Mouse (Mus musculus) heart, embryonic 13.5 days (tissue): ENCODE results near the gene Btaf1. TPM values are rescaled to one million over a fixed set of nuclear protein-coding genes. Genes with fewer than 3 reads are reported as not detected.
"Not testable (repeated sequence)": the region's sequence is repeated elsewhere in the genome, so short reads cannot be mapped to it uniquely, and the experiment has no call there.

Experiments used
- ATAC-seq: fragments of 200-750 bp; cut with Nextera tagmentation; 2 replicates; pipeline ENCODE4 v1.8.0; 2017; ENCODE audit warnings: moderate TSS enrichment; ENCODE audit not compliant: insufficient number of reproducible peaks, low FRiP score, low TSS enrichment; ENCODE audit errors: extremely low read depth
- H3K27ac ChIP-seq: fragments of 300-500 bp; sonication (generic); replicated peaks from 2 replicates; pipeline ENCODE4 v1.5.1; 2015; ENCODE audit warnings: moderate library complexity, mild to moderate bottlenecking, inconsistent platforms
- H3K27me3 ChIP-seq: fragments of 300-500 bp; sonication (generic); replicated peaks from 2 replicates; pipeline ENCODE4 v1.6.1; 2015; ENCODE audit warnings: mild to moderate bottlenecking, inconsistent platforms
- H3K36me3 ChIP-seq: fragments of 300-500 bp; sonication (generic); 2 replicates; pipeline ENCODE4 v1.6.1; 2015; ENCODE audit warnings: mild to moderate bottlenecking, inconsistent platforms
- H3K4me1 ChIP-seq: fragments of 300-500 bp; sonication (generic); 2 replicates; pipeline ENCODE4 v1.6.1; 2015; ENCODE audit warnings: inconsistent platforms
- H3K4me2 ChIP-seq: fragments of 300-500 bp; sonication (generic); 2 replicates; pipeline ENCODE4 v1.6.1; 2015; ENCODE audit warnings: inconsistent platforms, mild to moderate bottlenecking, moderate library complexity
- H3K4me3 ChIP-seq: fragments of 300-500 bp; sonication (generic); 2 replicates; pipeline ENCODE4 v1.5.1; 2015; ENCODE audit warnings: moderate library complexity, mild to moderate bottlenecking, inconsistent platforms
- H3K9ac ChIP-seq: fragments of 300-500 bp; sonication (generic); 2 replicates; pipeline ENCODE4 v1.6.1; 2015; ENCODE audit warnings: inconsistent platforms, mild to moderate bottlenecking, moderate library complexity
- H3K9me3 ChIP-seq: fragments of 300-500 bp; sonication (generic); 2 replicates; pipeline ENCODE4 v1.6.1; 2016; ENCODE audit warnings: inconsistent platforms
- WGBS: fragments of 180-500 bp; shearing (Covaris S2); methylation state at CpG from one replicate; pipeline ENCODE4 v1.1.7; 2015; ENCODE audit warnings: mixed read lengths; 5-methylcytosine and 5-hydroxymethylcytosine counted together
- polyA plus RNA-seq: library from polyadenylated mRNA; unstranded; fragments of >200 nt; fragmentation: Nextera tagmentation; extraction: Ambion mirVana; gene quantifications from 2 replicates; pipeline ENCODE4 v1.2.1, GENCODE M21; 2015

The Btaf1 gene
- polyA plus RNA-seq, 1 experiment from 2014 or later: 6.5 TPM

DNA sequence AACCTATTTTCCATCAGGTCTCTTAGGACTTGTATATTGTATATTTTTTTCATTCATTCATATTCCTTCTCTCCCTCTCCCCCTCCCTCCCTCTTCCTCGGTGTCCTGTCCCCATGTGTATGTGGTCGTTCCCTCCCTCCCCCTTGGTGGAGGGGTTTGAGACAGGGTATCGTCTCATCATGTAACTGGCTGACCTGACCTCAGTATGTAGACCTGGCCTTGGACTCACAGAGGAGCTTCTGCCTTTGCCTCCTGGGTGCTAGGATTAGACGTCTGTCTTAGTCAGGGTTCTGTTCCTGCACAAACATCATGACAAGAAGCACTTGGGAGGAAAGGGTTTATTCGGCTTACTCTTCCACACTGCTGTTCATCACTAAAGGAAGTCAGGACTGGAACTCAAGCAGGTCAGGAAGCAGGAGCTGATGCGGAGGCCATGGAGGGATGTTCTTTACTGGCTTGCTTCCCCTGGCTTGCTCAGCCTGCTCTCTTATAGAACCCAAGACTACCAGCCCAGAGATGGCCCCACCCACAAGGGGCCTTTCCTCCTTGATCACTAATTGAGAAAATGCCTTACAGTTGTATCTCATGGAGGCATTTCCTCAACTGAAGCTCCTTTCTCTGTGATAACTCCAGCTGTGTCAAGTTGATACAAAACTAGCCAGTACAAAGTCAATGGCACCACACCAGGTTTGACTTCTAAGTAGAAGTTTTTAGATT, 36.8 kb downstream of the Btaf1 start:
- peaks cover 76% of the 10 kb centered on the region for H3K36me3 ChIP-seq
- H3K27me3 ChIP-seq, H3K4me3 ChIP-seq, H3K4me2 ChIP-seq, H3K9me3 ChIP-seq, H3K9ac ChIP-seq, ATAC-seq, H3K4me1 ChIP-seq, H3K27ac ChIP-seq: not testable (repeated sequence)
- 89% methylated on average over 6 of the region's 6 CpGs for WGBS

DNA sequence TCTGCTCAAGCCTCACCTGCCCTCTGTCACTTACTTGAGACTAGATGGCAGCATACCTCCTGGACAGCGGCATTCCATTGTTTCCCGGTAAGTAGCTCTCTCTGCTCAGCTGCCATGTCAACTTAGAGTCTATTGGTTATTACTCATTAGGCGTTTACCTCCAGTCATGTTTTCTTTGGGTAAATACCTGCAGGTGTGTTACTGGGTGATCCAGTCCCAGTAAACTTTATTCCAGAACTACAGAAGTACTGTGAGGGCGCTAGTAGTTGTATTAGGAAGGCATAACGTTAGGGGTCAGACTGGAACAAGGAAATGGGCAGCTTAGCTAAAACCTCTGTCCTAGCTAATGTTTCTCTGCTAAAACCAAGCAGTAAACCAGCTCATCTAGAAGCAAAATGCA, 78.7 kb downstream of the Btaf1 start:
- Histone ChIP-seq H3K27ac (no peak overlapping the region), H3K9ac (no peak overlapping the region), H3K27me3 (no peaks in the 10 kb centered on the region), H3K9me3 (no peaks in the 10 kb centered on the region), H3K4me2 (no peak overlapping the region), H3K4me1 (no peaks in the 10 kb centered on the region), H3K36me3 (peaks cover 92% of the 10 kb centered on the region), H3K4me3 (no peak overlapping the region)
- no peak for ATAC-seq
- 90% methylated on average over 5 of the region's 5 CpGs for WGBS

DNA sequence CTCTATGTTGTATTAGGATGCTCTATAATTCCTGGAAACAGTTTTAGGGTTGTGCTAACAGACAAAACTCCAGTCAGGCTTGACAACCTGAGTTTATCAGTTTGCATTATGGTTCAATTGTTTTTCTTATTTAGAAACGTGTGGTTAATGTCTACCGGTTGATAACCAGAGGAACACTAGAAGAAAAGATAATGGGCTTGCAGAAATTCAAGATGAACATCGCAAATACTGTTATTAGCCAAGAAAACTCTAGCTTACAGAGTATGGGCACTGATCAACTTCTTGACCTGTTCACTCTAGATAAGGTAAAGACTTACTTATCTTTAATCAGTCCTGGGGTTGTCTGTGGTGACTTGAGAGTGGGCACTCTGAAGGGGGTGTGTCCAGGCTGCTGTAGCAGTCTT, 84.0 kb downstream of the Btaf1 start:
- no peak overlapping the region for H3K27ac ChIP-seq
- no peak for ATAC-seq
- H3K27me3 ChIP-seq: no peaks in the 10 kb centered on the region
- H3K4me2 ChIP-seq: no peak overlapping the region
- H3K9ac ChIP-seq: no peak overlapping the region
- no peaks in the 10 kb centered on the region for H3K9me3 ChIP-seq
- WGBS: 68% methylated on average over 3 of the region's 3 CpGs
- no peak overlapping the region for H3K4me3 ChIP-seq
- peaks cover 96% of the 10 kb centered on the region for H3K36me3 ChIP-seq
- no peaks in the 10 kb centered on the region for H3K4me1 ChIP-seq

DNA sequence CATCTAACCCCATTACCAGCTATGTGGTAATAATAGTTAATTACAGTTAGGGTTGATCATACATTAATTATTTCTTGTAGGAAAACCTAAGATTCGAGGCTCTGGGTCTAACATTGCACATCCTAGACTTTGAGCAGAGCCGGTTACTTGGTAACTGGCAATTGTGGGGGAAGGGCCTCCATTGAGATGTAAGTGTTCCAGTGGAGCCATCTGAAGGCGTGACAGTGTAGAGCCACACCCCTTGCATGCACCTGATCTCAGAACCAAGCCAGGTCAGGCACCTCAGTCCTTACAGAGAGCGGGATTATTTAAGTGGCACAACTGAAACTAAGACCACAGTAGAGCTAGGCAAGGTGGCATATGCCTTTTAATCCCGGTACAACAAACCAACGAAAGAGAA, 87.6 kb downstream of the Btaf1 start:
- Histone ChIP-seq H3K4me2 (no peak overlapping the region), H3K27me3 (no peaks in the 10 kb centered on the region), H3K4me1 (peaks cover 8% of the 10 kb centered on the region), H3K27ac (no peak overlapping the region), H3K4me3 (no peak overlapping the region), H3K36me3 (peaks cover 71% of the 10 kb centered on the region), H3K9me3 (0 out of 2 replicates have a peak, but pooled peaks cover 13% of the 10 kb centered on the region), H3K9ac (no peak overlapping the region)
- 94% methylated on average over 6 of the region's 6 CpGs for WGBS
- ATAC-seq: no peak

GRCm38 (mm10) chr19:37014173-37014939, 88.5 kb downstream of the Btaf1 start:
- WGBS: 90% methylated on average over 8 of the region's 8 CpGs
- H3K9ac ChIP-seq: no peak overlapping the region
- no peak for ATAC-seq
- H3K4me1 ChIP-seq: peaks cover 15% of the 10 kb centered on the region
- no peak overlapping the region for H3K4me3 ChIP-seq
- no peak overlapping the region for H3K4me2 ChIP-seq
- no peak overlapping the region for H3K27ac ChIP-seq
- peaks cover 62% of the 10 kb centered on the region for H3K36me3 ChIP-seq
- H3K27me3 ChIP-seq: no peaks in the 10 kb centered on the region
- 0 out of 2 replicates have a peak, but pooled peaks cover 13% of the 10 kb centered on the region for H3K9me3 ChIP-seq

DNA sequence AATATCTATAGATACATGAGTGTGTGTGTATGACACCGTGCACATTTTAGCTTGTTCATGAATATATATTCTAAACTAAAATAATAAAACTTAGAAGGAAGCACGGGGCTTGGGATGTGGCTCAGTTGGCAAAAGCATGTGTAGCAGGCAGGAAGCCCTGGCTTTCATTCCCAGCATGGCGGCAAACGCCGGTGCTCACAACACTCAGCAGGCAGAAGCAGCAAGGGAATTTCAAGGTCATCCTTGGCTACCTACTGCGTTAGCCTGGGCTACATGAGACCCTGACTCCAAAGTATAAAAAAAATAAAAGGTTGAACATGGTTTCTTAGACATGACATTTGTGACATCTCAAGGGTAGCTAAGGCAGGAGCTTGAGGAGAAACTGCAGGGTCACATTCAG, 91.0 kb downstream of the Btaf1 start:
- ATAC-seq: no peak
- Histone ChIP-seq H3K4me1 (peaks cover 25% of the 10 kb centered on the region), H3K36me3 (peaks cover 38% of the 10 kb centered on the region), H3K27ac (no peak overlapping the region), H3K9ac (no peak overlapping the region), H3K9me3 (0 out of 2 replicates have a peak, but pooled peaks cover 13% of the 10 kb centered on the region), H3K27me3 (no peaks in the 10 kb centered on the region), H3K4me3 (no peak overlapping the region), H3K4me2 (no peak overlapping the region)
- WGBS: 91% methylated on average over 6 of the region's 6 CpGs

GRCm38 (mm10) chr19:37018411-37018810, 92.5 kb downstream of the Btaf1 start:
- H3K9me3 ChIP-seq: 0 out of 2 replicates have a peak, but pooled peaks cover 13% of the 10 kb centered on the region
- peak overlapping the region; percentile 75 for H3K4me2 ChIP-seq
- peak; percentile 89 for ATAC-seq
- H3K36me3 ChIP-seq: peaks cover 25% of the 10 kb centered on the region
- peak overlapping the region; percentile 75 for H3K9ac ChIP-seq
- no peak overlapping the region for H3K27ac ChIP-seq
- peak overlapping the region; percentile 56 for H3K4me3 ChIP-seq
- WGBS: 2% methylated on average over 26 of the region's 26 CpGs
- no peaks in the 10 kb centered on the region for H3K27me3 ChIP-seq
- H3K4me1 ChIP-seq: peaks cover 25% of the 10 kb centered on the region

GRCm38 (mm10) chr19:37018931-37019330, 93.1 kb downstream of the Btaf1 start:
- Histone ChIP-seq H3K4me1 (peaks cover 25% of the 10 kb centered on the region), H3K27me3 (no peaks in the 10 kb centered on the region), H3K27ac (no peak overlapping the region), H3K4me3 (peak overlapping the region; percentile 56), H3K9me3 (0 out of 2 replicates have a peak, but pooled peaks cover 13% of the 10 kb centered on the region), H3K9ac (peak overlapping the region; percentile 75), H3K4me2 (peak overlapping the region; percentile 75), H3K36me3 (peaks cover 25% of the 10 kb centered on the region)
- no peak for ATAC-seq
- WGBS: 55% methylated on average over 5 of the region's 5 CpGs

- 50% methylated on average over 5 of the region's 5 CpGs for WGBS
- ATAC-seq: no peak
- H3K4me2 ChIP-seq: no peak overlapping the region
Measured at GRCm38 (mm10) chr19:37020531-37020930, 94.7 kb downstream of the Btaf1 start.

DNA sequence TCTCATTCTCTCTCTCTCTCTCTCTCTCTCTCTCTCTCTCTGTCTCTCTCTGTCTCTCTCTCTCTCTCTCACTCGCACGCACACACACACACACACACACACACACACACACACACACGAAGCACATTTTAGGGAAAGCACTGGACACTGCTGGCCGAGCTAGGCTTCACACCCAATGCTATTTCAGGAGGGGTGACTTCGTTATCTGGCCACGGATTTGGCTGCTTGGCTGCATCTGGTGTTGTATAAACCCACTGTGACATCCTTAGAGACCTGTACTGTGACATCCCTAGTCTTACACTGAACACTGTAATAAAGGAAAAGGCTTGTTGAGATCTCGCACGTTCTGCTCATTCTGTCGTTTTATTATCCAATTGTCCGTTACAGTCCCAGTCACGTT, 95.1 kb downstream of the Btaf1 start:
- ATAC-seq: no peak
- 61% methylated on average over 11 of the region's 11 CpGs for WGBS
- Histone ChIP-seq H3K4me3 (no peak overlapping the region), H3K27me3 (no peaks in the 10 kb centered on the region), H3K4me2 (no peak overlapping the region), H3K9ac (no peak overlapping the region), H3K4me1 (peaks cover 34% of the 10 kb centered on the region), H3K36me3 (peaks cover 18% of the 10 kb centered on the region), H3K9me3 (0 out of 2 replicates have a peak, but pooled peaks cover 12% of the 10 kb centered on the region), H3K27ac (peak overlapping the region; percentile 62; the same call in 1 of the 2 replicates)

More at GRCm38 (mm10) chr19:37020531-37020930, 94.7 kb downstream of the Btaf1 start:
- H3K9ac ChIP-seq: no peak overlapping the region
- H3K4me3 ChIP-seq: no peak overlapping the region
- 0 out of 2 replicates have a peak, but pooled peaks cover 13% of the 10 kb centered on the region for H3K9me3 ChIP-seq
- peak overlapping the region; percentile 62; the same call in 1 of the 2 replicates for H3K27ac ChIP-seq
- no peaks in the 10 kb centered on the region for H3K27me3 ChIP-seq
- peaks cover 30% of the 10 kb centered on the region for H3K4me1 ChIP-seq
- H3K36me3 ChIP-seq: peaks cover 18% of the 10 kb centered on the region

GRCm38 (mm10) chr19:37022146-37022545, 96.3 kb downstream of the Btaf1 start:
- H3K9ac ChIP-seq: no peak overlapping the region
- H3K36me3 ChIP-seq: peaks cover 13% of the 10 kb centered on the region
- no peak overlapping the region for H3K4me2 ChIP-seq
- 83% methylated on average over 5 of the region's 5 CpGs for WGBS
- no peak overlapping the region for H3K4me3 ChIP-seq
- no peaks in the 10 kb centered on the region for H3K27me3 ChIP-seq
- H3K9me3 ChIP-seq: 0 out of 2 replicates have a peak, but pooled peaks cover 1% of the 10 kb centered on the region
- ATAC-seq: no peak
- H3K27ac ChIP-seq: no peak overlapping the region
- peaks cover 43% of the 10 kb centered on the region for H3K4me1 ChIP-seq
